Mouse (Mus musculus): ENCODE results near the gene Olfr411.

Olfr411 gene

DNA sequence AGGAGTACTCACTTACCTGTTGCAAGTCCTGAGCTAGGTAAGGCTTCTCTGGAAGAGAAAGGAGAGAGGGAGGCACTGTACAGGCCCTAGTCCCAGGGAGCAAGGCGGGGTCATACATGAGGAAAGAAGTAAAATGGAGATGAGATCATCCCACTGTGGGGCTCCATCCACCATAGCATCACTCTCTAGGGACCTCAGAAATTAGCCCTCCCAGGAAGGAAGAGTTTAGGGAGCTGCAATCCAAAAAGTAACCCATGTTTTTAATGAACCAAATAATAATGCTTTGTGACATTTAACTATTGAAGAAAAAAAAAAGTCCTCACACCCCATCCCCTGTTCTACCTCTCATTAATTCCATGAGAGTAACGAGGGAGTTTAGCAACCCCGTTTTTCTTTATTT lies at the start of gene Olfr411:
Olfr411 (minus strand) TSS at position 101 of the 400 bp plus-strand sequence.
- no peak for DNase-seq

DNA sequence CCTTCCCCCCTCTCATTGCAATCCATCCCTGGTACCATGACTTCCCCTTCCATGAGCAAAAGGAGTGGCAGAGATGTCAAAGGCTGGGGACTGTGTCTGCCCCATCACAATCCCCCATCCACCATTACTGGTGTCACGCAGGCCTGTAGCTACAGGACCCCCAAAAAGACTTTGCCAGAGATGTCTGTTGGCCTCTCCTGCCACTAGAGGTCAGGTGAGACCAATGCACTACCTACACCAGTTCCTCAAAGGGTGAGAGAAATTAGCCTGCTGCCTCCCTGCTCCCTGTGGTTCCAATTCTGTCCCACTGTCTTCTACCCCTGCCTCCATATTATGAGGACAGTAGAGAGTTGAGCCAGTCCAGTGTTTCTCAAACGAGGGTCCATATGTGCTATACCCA lies 49.7 kb upstream of the Olfr411 start:
- DNase-seq = no peak

DNA sequence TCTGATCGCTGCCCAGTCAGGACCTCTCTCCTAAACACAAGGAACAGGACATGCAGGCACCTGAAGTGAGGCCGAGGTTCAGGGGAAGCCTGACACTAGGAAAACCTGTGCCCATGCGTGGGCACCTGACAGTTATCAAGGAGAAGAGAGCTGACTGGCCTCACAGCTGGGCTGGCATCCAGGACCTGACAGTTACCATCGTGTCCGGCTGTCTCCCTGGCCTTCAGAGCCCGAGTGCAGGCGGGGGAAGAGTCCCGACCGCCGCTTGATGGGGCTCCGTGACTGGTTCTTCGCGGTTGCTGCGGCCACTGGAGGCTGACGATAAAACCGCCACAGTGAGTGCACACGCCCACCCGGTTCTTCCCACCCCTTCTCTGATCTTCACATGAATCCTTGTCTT lies 43.1 kb upstream of the Olfr411 start:
- DNase-seq = no peak

DNA sequence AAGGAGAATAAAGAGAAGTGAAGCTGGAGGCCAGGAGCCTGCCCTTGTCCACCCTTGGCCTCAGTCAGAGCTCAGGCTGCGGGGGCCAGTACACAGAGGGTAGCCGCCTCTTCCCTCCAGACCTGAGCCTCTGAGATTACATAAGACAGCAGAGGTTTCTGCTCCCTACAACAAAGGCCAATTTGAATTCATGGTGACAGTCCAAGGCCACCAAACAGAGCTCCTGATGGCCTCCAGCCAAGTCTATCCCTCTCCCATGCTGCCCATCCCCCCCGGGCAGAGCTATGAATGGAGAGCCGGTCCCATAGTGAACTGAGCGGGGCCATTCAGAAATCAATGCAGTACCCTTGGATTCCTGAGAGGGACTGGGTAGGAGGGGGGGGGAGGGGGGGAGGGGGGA lies 41.0 kb upstream of the Olfr411 start:
- peak; percentile 44 for DNase-seq

DNA sequence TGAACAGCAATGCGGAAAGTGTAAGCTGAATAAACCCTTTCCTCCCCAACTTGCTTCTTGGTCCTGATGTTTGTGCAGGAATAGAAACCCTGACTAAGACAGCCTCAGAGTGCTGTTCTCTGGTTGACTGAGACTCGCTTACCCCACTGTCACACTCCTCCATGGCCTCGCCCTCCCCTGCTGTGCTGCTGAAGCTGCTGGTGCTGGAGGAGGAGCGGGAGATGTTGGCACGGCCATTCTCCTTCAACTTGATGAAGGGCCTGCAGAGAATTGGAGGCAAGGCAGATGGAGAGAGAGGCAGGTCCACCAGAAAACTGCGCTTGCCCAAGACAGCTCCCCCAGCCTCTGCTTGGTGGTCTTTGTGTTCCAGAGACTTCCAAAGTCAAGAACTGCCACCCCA lies 40.5 kb upstream of the Olfr411 start:
- no peak for DNase-seq

DNA sequence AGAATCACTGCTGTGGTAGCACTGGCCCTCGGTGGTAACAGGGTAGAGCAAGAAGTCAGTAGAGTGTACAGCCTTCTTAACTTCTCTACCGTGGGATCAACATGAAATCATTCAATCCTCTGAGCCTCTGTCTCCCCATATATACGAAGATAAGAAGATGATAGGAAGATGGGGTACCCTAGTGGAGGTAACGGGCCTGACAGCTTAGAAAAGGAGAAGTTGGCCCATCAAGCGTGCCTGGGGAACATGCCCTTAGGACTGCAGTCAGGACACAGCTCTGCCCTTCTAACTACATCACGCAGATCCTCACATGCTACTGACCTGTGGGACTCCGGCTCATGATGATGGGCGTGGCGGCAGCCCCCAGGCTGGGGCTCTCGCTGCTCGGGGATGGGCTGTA lies 39.4 kb upstream of the Olfr411 start:
- DNase-seq = no peak

DNA sequence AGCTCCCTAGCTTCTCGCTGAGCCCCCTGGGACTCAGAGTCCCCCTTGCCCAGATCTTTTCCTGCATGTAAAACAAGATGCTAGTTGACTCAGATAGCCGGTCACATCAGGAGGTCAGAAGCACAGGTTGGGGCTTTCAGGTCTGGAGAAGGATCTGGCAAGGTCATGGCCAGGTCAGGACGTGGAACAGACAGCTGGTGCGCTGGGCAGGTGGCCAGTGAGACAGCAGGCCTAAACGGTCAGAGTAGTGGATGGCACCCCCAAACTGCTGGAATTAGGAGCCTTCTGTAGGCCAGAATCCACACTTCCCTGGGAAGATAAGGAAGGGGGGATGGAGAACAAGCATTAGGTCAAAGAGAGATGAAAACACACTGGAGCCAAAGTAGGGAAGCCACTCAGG lies 34.8 kb upstream of the Olfr411 start:
- DNase-seq = no peak

DNA sequence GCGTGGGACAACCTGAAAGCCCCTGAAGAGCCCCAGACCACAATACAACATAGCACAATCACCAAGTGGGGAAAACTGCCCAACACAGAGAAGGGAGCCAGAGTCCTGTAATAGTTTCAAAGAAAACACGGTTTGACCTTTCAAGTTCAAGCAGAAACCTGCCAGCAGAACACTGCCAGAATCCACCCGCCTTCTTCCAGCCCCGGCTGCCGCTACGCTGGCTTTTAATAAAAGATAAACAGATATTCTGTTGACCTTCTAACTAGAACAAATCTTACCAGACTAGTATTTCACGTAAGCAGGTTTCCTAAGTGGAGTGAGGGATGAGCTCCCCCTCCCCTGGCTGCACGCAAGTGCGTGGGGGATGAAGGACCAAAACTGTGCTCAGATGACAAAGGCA lies 33.2 kb upstream of the Olfr411 start:
- DNase-seq = no peak

DNA sequence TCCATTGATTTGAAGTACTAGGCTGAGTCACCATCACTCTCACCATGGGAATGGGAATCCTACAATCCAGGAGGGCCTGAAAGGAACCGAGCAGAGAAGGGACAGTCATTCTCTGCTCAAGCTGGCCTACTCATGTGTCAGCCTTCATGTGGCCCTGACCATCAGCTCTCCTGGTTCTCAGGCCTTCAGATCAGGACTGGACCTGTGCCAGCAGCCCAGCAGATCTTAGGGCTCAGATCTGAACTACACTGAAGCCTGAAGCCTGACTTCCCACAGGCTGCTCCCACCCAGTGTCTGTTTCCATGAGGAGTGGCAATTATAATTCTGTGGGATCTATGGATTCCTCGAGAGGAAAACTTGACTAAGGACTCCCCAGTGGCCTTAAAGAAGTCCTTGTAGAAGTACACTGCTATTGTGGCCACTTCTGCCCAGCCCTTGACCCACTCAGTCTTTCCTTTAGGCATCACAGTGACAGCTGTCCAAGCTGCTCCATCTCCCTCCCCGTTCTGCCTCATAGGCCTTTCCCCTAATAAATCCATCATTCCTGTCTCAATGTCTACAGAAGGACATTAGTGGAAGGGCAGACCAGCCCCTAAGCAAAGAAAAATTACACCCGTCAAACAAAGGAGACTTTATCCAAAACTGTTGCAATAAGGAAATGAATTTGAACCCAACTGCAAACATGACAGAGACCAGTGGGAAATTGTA lies 26.9 kb upstream of the Olfr411 start:
- DNase-seq = no peak

DNA sequence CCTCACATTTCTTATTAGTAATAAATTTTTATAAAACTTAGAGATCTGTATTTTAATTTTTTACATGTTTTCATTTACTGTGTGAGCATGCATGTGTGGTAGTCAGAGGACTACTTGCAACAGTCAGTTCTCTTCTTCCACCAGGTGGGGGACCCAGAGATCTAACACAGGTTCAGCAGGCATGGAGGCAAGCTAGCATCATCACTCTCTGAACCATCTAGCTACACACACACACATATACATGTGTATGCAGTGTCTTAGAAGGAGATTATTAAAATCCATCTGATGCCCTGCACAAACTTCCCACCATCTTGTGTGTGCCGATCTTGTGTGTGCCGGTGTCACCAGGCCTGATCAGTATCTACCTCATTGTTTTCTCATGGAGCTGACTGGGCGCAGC lies 24.4 kb upstream of the Olfr411 start:
- peak; percentile 70 for DNase-seq

DNA sequence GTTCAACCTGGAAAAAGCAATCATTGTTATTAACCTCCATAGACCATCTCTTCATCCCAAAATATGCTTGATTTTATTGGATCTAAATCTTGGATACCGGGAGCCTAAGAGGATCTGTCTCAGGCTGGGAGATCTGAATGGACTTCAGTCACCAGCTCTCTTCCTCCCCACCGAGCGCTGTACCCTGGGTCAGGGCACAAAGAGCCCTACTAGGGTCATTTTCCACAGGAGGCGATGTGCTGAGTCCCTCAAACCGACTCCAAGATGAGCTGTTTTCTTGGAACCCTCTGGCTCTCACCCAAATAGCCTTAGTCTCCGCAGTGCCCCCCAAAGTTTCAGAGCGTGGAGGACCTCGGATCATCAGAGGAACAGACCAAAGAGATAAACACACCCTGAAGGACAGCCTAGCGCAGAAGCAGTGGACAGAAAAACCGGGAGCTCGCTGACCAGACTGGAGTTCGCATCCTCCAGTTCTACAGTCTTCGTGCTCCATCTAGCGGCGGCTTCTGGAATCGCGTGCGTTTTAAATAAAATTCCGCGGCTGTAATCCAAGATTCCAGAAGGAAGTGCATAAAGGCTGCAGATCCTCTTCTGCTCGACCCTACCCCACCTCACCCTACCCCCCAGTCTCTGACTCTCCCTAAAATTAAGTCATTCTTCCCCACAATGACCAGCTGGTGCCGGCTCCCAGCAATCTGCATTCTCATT lies 19.1 kb upstream of the Olfr411 start:
- DNase-seq = peak; percentile 80

DNA sequence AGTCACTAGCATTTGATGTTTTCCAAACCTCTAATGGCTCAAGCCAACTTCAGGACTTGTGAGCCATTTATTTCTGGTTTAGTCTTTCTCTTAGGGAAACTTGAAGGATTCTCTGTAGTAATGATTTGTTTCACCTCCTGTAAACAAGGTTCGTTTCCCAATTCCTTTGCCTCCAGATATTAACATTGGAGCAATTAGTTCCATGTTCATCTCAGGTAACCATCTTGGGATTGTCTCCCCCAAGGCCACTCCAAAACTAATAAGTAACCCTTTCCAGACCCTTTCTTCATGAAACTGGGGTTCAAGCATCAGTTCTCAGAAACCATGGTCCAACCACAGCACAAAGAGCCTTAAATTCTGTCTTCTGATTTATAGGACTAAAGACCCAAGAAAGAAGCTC lies 9.3 kb upstream of the Olfr411 start, which contains the start of gene Olfr412:
Olfr412 (plus strand) TSS at position 301 of the 400 bp plus-strand sequence.
- no peak for DNase-seq

DNA sequence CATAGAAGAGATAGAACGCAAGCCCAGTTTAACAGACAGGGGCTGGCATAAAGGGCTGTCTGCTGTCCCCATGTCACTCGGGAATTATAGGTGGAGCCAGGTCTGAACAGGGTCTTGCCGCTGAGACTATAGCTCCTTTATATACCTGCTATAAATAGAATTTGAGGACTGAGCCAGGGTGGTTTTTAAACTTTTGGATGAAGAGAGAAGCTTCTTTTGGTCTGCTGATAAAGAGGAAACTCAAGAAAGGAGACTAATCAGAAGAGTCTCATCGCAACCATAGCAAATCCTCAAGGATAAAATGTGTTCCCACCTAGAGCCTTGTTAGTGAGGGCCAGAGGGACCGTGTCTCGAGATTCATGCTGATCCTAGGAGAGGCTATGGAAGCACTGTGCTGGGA lies 14.5 kb downstream of the Olfr411 start, which contains the start of gene Olfr410:
Olfr410 (minus strand) TSS at position 101 of the 400 bp plus-strand sequence.
- no peak for DNase-seq

DNA sequence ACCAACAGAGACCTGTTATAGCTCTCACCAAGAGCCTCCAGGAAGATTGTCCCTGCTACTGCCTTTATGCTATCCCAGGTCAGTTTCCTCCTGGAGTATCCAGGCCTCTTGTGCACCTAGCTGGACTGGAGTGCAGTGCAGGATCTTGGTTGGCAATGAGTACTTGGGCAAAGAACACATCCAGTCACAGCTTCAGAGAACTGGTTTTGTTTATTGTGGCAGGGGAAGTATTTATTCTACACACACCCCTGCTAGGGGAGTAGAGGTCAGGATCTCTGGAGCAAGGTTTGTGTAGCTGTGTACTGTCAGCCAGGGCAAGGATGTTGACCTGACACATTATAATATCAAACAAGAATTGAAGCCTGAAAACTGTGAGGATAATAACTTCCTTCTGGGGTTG lies 23.7 kb downstream of the Olfr411 start:
- no peak for DNase-seq

DNA sequence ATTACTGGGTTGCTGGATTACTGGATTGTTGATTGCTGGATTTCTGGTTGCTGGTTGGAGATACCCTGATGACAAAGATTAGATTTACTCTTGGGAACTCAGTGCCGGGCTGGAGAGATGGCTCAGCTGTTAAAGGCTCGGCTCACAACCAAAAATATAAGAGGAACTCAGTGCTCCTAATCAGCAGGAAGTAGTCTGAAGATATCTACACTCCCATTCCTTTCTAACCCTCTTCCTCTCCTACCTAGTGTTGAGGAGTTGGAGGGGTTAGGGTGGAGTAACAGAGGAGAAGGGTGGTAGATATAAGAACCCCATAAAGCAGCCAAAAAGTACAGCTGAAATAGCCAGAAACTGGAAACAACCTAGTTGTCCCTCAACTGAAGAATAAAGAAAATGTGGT lies 26.4 kb downstream of the Olfr411 start:
- no peak for DNase-seq

Data from right cerebral cortex, postnatal 14 days (tissue).